Mouse (Mus musculus) right cerebral cortex, postnatal 14 days (tissue): ENCODE data around the gene Notum.
"Not testable (repeated sequence)": the region's sequence is repeated elsewhere in the genome, so short reads cannot be mapped to it uniquely, and the experiment has no call there.

ENCODE experiments used
- DNase-seq: peaks from one replicate; pipeline ENCODE4 v3.0.0; 2022

Notum gene

DNA sequence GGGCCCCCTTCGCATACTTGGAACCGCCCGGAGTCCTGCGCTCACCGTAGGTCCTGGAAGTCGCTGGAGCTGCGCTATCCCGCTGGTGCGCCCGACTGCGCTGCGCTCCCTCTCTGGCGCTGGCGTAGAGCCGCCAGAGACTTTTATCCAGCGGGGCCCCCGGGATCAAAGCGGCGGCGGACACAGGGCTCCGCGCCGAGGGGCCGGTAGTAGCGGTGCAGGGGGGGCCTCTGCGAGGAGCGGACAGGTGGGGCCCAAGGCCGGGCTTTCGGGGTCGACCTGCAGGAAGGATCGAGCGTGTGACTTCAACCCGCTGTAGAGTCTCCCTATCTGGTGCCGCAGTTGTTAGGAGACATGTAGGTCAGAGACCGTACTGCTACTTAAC, at the start of gene Notum:
Gene Notum, minus strand, starts transcription at position 100 of the 385 bp plus-strand sequence.
- DNase-seq = no peak

DNA sequence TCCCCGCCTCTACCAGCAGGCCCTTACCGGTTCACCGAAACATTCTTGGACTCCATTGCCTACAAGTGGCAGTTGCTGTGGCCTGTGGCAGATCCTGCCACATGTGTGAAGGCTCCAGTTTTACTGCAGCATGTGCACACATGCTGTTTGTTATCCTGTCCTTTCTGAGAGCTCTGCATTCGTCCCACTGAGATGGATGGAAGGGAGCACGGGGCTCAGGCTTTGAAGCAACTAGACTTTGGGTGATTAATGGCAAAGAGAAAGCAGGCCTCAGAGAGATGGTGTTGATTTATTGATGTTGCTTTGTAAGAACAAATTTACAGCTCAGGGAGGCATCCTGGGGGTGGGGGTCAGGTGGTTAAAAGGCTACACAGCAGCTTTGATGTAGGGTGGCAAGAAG, 49.7 kb upstream of the Notum start:
- DNase-seq = no peak

DNA sequence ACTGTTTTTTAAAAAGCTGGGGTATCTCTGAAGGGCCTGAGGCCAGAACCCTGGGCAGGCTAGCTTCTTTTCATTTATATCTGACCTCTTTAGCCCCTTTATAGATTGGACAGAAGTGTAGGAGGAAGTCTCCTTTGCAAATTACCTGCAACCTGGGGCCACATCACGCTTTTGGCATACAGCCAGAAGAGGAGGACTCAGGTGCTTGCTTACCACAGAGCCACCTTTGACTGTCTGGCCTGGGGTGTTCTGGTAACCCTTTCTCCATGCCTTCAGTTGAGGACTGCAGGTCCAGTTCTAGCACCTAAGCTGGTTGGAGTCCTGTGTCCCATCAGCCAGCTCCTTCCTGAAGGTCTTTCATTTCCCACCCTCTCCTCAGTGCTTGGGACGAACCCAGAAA, 48.6 kb upstream of the Notum start:
- no peak for DNase-seq

DNA sequence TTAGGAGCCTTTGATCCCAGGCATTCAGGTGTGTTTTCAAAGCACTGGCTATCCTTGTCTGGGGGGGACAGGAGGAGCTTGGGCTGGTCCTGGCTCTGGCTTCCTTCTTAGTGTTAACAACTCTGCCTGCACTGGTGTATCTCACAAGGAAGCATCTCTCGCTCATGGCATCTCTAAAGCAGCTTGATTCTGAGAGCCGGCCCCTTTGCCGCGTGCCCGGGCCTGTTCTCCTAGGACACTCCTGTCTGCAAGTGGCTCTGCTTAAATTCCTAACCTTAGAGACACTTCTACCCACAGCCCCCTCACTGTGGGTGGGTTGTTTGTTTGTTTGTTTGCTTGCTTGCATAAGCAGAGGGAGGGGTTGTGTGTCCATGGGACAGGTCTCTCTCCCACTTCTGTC, 47.0 kb upstream of the Notum start:
- DNase-seq = no peak

DNA sequence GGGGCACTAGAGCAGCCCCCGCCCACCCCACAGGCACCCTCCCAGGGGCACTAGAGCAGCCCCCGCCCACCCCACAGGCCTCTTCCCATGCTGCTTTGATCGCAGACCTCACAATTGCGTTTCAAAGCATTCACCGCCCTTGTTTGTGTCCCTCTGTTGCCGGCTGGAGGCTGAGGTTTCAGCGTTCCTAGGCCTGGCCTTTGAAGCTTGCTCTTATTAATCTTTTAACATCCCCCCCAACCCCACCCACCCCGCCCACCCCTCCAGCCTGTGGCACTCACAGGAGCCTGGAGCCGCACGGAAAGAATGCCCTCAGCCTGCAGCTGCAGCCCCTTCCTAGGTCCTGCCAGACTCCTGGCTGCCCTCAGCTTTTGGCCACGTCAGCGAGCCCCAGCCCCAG, 46.2 kb upstream of the Notum start:
- no peak for DNase-seq

DNA sequence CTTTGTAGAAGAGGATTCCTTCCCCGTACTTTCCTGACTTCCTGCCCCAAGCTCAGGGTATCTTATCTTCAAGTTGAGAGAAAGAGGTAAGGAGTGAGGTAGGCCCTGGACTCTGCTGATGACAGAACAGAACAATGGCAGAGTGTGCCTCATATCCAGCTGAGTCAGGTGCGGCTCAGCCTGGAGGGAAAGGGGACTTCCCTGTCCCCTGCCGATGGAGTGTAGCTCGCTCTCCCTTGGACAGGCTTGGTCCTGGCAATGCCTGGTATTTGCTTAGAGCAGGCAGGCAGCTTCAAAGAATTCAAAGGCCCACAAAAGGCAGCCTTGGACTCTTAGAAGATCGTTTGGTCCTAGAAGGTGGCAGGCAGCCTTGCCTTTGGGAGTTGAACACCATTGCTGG, 45.1 kb upstream of the Notum start:
- DNase-seq = no peak

DNA sequence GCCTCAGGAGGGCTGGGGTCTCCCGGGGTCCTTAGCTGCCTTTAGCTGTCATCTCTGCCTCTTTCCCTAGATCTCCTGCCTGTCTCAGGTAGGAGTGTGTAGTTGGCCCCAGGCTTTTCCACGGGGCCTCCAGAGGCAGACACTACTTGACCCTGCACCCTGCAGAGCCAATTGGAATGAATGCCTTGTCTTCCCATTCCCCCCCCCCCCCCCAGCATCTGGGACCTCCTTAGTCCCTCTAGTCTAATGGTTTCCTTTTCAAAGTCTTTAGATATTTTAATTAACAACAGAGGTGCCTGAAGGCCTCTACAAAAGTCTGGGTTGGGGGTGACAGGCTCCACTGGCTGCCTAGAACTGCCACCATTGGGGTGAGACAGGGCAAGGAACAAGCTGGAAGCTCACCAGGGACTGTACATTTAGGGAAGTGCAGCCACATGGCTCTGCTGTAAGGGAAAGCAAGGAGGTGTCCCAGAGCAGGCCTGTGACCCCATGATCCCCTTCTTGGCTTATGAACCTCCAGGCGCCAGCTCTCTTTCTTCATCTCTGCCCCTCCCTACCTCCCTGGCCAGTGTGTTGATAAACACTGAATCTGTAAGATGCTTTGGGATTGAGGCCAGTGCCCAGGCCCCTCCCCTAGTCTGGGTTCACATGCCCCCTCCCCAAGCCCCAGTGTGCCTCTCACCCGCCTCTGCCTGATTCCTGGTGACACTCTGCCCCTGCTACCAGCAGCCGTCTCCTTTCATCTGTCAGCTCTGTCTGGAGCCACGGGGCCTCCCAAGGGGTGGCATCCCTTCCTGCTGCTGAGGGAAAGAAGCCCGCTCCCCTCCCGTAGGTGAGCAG, 43.7 kb upstream of the Notum start:
- DNase-seq = no peak

DNA sequence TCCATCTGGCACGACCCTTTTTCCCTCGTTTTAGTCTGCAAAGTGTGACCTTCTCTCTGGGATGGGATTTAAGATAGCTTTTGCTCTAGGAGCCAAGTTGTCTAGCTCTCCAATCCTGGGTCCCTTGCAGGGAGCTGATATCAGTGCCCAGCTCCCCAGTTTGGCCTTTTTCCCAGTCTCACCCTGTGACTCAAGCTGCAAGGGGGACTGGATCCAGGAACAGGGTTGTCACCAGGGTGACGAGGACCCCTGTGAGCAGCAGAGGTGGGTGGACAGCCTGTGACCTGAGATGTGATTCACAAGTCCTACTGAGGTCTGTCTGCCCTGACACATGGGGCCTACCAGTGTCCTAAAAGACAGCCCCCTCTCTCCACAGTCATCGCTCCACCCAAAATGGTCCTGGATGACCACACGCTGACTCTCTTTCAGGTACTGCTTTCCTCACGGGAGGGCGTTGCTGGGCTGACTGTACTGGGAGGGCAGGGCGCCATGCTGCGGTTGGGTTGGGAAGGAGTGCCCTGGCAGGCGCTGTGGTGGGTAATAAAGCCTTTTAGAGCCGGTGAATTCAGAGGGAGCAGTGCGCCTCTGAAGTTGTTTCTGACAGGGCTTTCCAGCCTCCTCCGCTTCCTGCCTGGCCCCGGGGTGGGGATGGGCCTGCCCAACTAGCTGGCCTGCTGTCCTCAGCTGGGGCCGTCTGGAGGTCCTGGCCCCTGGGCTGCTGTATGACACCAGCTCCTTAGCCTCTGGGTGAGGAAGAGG, 42.9 kb upstream of the Notum start:
- no peak for DNase-seq

DNA sequence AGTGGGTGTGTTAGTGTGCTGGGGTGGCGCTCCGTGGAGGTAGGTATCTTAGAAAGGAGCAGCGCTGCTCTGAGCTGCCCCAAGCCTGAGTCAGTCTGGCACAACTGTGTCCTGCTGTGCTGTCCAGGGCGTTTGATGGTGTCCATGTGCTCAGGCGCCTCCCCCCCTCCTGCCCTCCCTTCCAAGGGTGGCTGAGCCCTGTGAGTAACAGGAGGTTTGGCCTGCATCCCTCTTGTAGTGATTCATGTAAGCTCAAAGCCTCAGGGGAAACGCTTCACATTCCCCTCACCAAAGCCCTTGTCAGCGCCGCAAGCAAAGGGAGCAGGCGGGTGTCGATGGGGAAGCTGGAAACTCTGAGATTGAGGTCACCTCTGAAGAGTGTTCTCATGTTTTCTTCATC, 36.8 kb upstream of the Notum start:
- DNase-seq = no peak

DNA sequence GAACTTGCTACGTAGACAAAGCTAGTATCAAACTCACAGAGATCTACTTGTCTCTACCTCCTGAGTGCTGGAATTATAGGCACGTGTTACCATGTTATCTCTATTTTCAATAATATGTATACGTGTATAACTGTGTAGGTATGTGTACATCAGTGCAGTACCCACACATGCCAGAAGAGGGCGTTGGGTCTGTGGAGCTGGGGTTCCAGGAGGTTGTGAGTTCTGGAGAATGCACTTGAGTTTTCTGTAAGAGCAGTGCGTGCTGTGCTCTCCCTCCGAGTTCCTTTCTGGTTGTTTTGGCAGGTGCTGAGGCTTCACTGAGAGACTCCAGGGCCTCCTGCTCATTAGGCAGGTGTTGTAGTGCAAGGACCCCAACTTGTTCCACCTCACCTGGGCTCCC, 35.6 kb upstream of the Notum start:
- DNase-seq = no peak

DNA sequence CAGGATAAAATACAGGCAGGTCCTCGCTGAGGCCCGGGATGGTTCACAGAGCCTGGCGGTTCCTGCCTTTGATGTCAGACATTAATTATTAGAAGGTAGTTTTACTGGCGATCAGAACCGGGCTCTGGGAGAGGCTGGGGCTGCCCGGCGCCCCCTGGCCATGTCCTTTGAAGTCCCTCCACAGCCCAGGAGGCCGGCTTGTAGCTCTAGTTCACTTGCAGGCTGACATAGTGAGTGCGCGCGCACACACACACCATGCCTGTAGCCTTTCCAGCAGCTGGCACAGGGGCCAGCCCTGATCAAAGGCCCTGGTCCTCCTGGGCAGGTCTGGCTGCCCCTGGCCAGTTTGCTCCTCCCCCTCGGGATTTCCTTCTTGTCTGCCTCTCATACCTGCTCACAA, 34.7 kb upstream of the Notum start:
- no peak for DNase-seq

DNA sequence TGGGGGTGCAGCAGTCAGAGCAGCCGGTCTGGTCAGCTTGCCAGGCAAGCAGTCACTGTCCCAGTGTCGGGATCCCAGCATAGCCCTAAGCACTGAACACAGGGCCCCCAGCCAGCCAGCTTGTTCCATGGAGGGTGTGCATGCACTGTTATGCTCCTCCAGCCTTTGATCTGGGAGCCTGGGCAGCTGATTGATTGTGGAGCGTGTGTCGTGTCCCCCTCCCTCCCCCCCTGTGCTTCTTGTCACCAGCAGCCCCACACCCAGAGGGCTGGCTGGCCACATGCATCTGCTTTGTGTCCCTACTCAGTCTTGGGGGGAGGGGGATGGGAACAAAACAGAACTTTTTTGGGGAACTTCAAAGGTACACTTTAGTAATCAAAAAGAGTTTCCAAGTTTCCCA, 34.2 kb upstream of the Notum start:
- no peak for DNase-seq

DNA sequence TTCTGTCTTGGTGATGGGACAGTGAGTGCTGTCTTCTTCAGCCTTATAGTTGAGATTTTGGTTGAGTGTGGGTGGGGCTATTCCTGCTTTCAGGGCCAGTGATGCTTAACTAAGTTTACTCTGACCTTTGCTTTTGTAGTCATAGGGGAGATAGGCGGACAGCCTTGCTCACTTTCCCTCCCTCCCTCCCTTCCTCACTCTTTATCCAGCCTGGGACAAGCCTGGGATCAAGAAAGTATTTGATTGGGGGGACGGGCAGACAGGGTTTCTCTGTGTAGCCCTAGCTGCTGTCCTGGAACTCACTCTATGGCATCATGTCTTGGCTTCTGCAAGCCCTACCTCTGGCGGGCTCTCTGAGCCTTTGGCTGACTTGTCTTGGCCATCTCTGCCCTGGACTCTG, 32.5 kb upstream of the Notum start:
- DNase-seq = no peak

DNA sequence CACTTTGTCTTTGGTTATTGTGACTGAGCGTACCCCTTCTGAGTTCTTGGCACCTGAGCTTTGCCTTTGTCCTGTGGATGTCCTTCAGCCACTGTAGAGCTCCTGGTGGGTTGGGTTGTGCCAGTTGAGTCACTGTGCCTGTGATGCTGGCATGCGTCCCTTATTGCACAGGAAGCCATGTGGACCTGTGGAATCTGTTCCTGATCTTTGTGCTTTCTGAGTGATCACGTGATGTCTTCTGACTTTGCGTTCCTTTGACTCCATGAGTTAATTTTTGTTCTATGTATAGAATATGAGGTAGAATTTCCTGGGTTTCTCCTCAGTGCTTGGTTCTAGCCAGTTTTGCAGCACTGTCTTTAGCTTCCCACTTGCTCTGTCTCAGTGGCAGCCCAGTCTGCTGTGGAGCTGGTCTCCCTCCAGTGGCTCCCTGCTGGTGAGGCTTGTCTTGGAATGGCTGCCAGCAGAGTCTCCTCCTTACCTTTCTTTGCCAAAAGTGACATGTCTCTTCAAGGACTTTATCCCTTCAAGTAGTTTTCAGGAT, 31.6 kb upstream of the Notum start:
- no peak for DNase-seq

DNA sequence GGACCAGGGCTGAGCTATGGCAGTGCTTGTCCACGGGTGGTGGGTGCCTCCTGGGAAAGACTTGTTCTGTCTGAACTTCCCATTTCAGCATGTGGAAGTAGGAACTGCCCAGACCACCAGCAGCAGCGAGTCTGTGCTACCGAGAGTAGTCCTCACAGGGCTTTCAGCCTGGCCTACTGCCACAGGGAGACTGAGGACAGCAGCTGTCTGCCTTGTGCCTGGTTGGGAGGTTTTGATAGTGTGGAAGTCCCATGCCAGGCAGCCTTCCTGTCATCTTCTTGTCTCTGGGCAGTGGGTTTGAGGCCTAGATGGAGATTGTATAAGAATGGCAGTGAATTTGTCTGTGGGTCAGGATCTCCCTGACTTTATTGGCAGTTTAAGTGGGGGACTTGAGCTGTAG, 28.4 kb upstream of the Notum start:
- no peak for DNase-seq

DNA sequence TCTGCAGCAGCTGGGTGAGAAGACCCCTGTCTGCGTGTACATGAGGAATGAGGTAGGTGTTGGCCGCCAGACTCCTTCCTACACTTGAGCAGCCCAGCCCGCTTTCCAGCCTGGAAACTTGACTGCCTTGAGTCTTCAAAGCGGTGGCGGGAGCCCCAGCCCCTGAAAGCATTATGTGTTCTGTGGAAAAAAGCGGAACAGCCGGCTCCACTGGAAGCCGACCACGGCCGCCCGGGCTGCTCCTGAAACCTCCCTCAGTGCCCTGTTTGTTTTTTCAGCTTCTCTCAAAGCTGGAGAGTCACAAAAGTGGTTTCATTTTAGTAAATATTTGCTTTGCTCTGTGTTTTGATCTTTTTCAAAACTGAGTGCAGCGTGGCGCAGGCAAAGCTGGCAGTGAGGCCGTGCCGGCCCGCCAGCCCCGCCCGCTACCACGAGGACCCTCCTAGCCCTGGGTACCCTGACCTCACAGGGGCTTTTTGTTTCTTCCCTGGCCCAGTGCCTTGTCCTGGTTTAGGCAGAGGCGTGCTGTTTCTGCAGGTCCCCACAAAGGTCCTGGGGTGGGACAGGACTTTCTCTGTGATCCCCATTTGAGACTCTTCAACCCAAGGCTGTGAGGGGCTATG, 25.8 kb upstream of the Notum start:
- DNase-seq = no peak

DNA sequence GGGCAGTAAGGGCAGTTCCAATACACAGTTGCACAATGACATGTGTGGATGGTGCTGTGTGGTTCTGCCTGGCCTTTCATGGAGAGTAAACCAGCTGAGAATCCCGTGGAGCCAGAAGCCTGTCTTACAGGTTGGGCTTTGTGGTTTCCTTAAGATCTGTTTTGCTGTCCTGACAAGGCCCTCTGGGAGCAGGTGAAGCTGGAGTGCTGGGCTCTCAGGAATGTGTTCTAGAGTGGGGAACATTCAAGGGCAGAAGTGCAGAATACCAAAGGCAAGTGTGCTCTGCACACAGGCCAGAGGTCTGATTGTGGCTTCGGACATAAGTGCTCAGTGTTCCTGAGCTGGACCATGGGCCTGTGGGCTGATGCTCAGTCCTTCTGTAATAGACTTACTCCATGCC, 23.7 kb upstream of the Notum start:
- DNase-seq = no peak

DNA sequence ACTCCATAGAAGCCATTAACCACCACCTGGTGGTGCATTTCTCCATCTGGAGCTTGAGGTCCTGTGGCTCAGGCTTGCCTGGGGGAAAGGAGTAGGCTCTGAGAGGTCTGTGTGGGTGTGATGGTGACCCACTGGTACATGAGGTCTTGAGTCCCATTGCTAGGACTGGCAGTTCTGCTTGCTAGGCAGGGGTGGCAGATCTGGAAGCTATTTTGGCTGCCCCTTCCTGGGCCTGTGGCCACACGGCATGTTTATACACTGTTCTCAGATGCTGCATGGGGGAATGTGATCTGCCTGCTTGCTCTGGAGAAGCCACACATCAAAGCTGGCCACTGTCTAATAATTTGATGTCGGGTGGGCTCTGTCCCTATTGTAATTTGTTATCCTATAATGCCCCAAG, 23.1 kb upstream of the Notum start:
- no peak for DNase-seq

DNA sequence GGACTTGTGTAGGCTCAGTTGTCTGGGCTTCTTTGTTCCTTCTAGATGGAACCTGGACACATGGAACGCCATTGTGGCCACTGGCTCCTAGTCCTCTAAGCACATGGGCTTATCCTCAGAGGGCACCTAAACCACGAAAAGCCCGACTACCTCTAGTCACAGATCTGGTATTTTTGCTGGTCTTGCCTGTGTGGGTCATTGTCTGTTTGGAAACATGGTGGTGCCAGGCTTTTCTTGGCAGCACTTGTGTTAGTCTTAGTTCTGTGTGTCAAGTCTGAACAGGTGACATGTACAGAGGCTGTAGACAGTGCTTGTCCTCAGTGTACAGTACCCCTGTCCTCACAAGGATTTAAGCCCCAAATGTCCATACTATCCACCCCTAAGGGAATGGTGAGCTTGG, 22.6 kb upstream of the Notum start:
- DNase-seq = no peak

DNA sequence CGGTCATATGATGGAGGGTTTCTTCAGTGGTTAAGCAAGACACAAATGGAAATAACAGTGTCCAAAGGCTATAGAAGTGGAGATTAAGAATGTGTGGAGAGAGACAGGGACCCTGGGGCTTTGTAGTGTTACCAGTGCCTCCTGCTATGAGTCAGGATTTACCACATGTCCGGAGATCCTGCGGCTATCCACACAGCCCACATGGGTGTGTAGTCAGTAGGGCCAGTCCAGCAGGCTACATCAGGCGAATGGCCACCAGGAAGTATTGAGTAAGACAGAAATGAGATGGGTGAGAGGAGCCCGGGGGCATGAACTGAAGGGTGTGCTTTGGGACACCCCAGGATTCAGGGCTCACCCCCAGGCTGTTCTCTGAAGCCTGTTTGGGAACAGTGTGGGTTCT, 21.7 kb upstream of the Notum start:
- DNase-seq = no peak

DNA sequence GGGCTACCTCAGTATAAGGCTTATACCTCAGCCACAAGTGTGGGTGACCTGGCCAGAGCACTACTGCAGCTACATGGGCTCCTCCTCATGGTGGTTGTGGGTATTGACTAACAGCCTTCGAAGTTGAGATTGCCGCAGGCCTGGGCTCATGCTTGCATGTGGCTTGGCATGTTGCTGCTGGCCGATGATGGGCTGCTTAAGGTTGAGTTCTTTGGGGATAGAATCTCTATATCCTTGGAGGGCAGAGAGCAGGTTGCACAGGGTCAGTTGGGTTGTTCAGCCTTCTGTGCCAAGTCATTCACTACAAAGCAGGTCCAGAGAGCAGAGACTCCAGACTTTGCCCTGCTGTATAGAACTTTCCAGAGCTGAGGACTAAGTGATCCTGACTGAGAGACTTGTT, 18.9 kb upstream of the Notum start:
- DNase-seq = no peak

DNA sequence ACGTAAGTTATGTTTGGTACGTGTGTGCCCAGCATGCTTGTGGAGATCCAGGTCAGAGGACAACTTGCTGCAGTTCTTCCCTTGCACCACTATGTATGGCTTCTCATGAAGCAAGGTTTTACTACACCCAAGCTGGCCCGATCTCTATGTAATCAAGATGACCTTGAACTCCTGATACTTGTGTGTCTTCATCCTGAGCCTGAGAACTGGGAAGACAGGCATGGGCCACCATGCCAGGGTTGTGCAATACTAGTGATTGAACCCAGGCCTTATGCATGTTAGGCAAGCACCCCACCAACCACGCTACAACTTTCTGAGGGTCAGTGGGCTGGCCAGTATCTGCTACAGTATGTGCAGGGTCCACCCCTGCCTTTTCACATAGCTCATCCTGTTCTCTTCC, 16.0 kb upstream of the Notum start:
- DNase-seq = no peak

DNA sequence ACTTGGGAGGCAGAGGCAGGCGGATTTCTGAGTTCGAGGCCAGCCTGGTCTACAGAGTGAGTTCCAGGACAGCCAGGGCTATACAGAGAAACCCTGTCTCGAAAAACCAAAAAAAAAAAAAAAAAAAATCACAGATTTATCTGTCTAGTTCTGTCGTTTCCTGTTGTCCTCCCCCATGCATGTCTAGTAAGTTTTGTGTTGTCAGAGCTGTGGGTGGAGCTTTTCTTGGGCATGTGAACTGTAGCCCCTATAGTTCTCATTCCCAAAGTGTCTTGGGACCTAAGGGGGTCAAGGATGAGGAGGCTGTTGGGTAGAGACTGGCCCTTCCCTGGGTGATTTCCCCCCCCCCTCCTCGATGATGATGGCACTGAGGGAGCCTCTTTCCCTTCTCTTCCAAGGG, 14.9 kb upstream of the Notum start:
- not testable (repeated sequence) for DNase-seq

DNA sequence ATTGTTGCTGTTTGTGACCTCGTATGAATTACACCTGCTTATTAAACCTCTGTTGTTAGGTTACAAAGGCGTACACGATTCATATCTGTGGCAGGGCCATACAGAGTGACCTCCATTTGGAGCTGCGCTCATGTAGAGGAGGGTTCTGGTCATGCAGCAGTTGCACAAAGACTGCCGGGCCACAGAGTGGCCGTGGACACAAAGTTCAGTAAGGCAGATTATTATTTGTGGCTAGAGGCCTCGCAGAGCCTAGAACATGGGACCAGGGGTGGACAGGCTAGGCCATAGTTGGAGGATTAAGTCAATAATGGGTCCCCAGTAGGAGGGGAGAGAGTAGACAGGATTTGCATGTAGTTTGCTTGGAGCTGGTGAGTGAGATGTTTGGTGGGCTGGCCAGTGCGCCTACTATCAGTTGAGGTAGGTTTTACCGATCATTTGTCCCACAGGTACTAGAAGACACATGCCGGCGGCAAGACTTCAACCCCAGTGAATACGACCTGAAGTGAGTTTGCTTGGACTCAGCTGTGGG, 12.7 kb upstream of the Notum start:
- DNase-seq = no peak
